Mouse (Mus musculus): ENCODE results near the gene Gm11596. TPM values are rescaled to one million over a fixed set of nuclear protein-coding genes. Genes with fewer than 3 reads are reported as not detected.
"Not testable (repeated sequence)": the region's sequence is repeated elsewhere in the genome, so short reads cannot be mapped to it uniquely, and the experiment has no call there.

The Gm11596 gene
- polyA plus RNA-seq (2015; fragmentation: Nextera tagmentation; extraction: Ambion mirVana): not detected in 2 replicates

- no peaks in the 10 kb centered on the region for H3K9me3 ChIP-seq
- no peak for ATAC-seq (replicated peaks)
- no peak within 1 kb of the TSS for H3K9ac ChIP-seq
- no peak within 1 kb of the TSS for H3K27ac ChIP-seq
- H3K4me2 ChIP-seq: no peak within 1 kb of the TSS
- no peak within 1 kb of the TSS for H3K4me3 ChIP-seq
- no peaks in the 10 kb centered on the region for H3K36me3 ChIP-seq (replicated peaks)
- 84% methylated on average over 2 of the region's 2 CpGs for WGBS
- H3K4me1 ChIP-seq: no peaks in the 10 kb centered on the region
- no peaks in the 10 kb centered on the region for H3K27me3 ChIP-seq (replicated peaks)
These were observed at the start of gene Gm11596 for GRCm38 (mm10) chr11:99793367-99793766. Gene Gm11596 (minus strand): TSS chr11:99793467.

GRCm38 (mm10) chr11:99842185-99842584 is 48.9 kb upstream of the Gm11596 start:
- Histone ChIP-seq H3K27me3 (replicated peaks) (no peaks in the 10 kb centered on the region), H3K9me3 (no peaks in the 10 kb centered on the region), H3K4me3 (no peak overlapping the region), H3K36me3 (replicated peaks) (no peaks in the 10 kb centered on the region), H3K9ac (no peak overlapping the region), H3K4me1 (no peaks in the 10 kb centered on the region), H3K4me2 (no peak overlapping the region), H3K27ac (no peak overlapping the region)
- WGBS: 57% methylated on average over 1 of the region's 1 CpGs
- no peak for ATAC-seq (replicated peaks)

GRCm38 (mm10) chr11:99837966-99838365 is 44.7 kb upstream of the Gm11596 start, which contains the start of gene 2300003K06Rik:
Gene 2300003K06Rik (minus strand): TSS chr11:99838066.
- no peaks in the 10 kb centered on the region for H3K4me1 ChIP-seq
- H3K9ac ChIP-seq: no peak within 1 kb of the TSS
- H3K4me2 ChIP-seq: no peak within 1 kb of the TSS
- H3K4me3 ChIP-seq: no peak within 1 kb of the TSS
- no peaks in the 10 kb centered on the region for H3K27me3 ChIP-seq (replicated peaks)
- no peaks in the 10 kb centered on the region for H3K36me3 ChIP-seq (replicated peaks)
- H3K27ac ChIP-seq: no peak within 1 kb of the TSS
- WGBS: 76% methylated on average over 1 of the region's 1 CpGs
- ATAC-seq (replicated peaks): no peak
- H3K9me3 ChIP-seq: no peaks in the 10 kb centered on the region

- not testable (repeated sequence) for ATAC-seq (replicated peaks); H3K4me2 ChIP-seq; H3K36me3 ChIP-seq (replicated peaks); H3K27ac ChIP-seq; H3K4me1 ChIP-seq; H3K9me3 ChIP-seq; H3K27me3 ChIP-seq (replicated peaks); H3K9ac ChIP-seq; H3K4me3 ChIP-seq
- WGBS: 90% methylated on average over 2 of the region's 2 CpGs
These were observed 22.3 kb upstream of the Gm11596 start, which contains the start of gene Gm11564 for GRCm38 (mm10) chr11:99815566-99815965. Gene Gm11564 (minus strand): TSS chr11:99815666.

GRCm38 (mm10) chr11:99809792-99810191 is 16.5 kb upstream of the Gm11596 start, which contains the start of gene Krtap4-13:
Gene Krtap4-13 (minus strand): TSS chr11:99809892.
- not testable (repeated sequence) for H3K4me3 ChIP-seq; H3K27me3 ChIP-seq (replicated peaks); H3K36me3 ChIP-seq (replicated peaks); H3K9me3 ChIP-seq; H3K4me1 ChIP-seq; H3K9ac ChIP-seq; ATAC-seq (replicated peaks); H3K27ac ChIP-seq; H3K4me2 ChIP-seq

- H3K9me3 ChIP-seq; H3K4me3 ChIP-seq; H3K36me3 ChIP-seq (replicated peaks); H3K9ac ChIP-seq; H3K4me1 ChIP-seq; H3K27me3 ChIP-seq (replicated peaks); H3K27ac ChIP-seq; H3K4me2 ChIP-seq; ATAC-seq (replicated peaks): not testable (repeated sequence)
- no CpG with 5 or more reads among the region's 1 CpGs for WGBS
These were observed 11.1 kb upstream of the Gm11596 start, which contains the start of gene Gm11554 for GRCm38 (mm10) chr11:99804346-99804745. Gene Gm11554 (minus strand): TSS chr11:99804446.

- WGBS: no CpG with 5 or more reads among the region's 1 CpGs
- not testable (repeated sequence) for H3K4me1 ChIP-seq; H3K27ac ChIP-seq; ATAC-seq (replicated peaks); H3K4me3 ChIP-seq; H3K9me3 ChIP-seq; H3K36me3 ChIP-seq (replicated peaks); H3K9ac ChIP-seq; H3K4me2 ChIP-seq; H3K27me3 ChIP-seq (replicated peaks)
These were observed 5.6 kb upstream of the Gm11596 start, which contains the start of gene Gm11569 for GRCm38 (mm10) chr11:99798832-99799231. Gene Gm11569 (minus strand): TSS chr11:99798932.

- H3K4me3 ChIP-seq; ATAC-seq (replicated peaks); H3K4me1 ChIP-seq; H3K4me2 ChIP-seq; H3K9me3 ChIP-seq; H3K27ac ChIP-seq; H3K9ac ChIP-seq; H3K27me3 ChIP-seq (replicated peaks); H3K36me3 ChIP-seq (replicated peaks): not testable (repeated sequence)
These were observed 8.4 kb downstream of the Gm11596 start, which contains the start of gene Krtap4-9 for GRCm38 (mm10) chr11:99784900-99785299. Gene Krtap4-9 (plus strand): TSS chr11:99785200.

- no peaks in the 10 kb centered on the region for H3K27me3 ChIP-seq (replicated peaks)
- no peak within 1 kb of the TSS for H3K4me3 ChIP-seq
- H3K9me3 ChIP-seq: no peaks in the 10 kb centered on the region
- H3K36me3 ChIP-seq (replicated peaks): no peaks in the 10 kb centered on the region
- H3K9ac ChIP-seq: no peak within 1 kb of the TSS
- 98% methylated on average over 2 of the region's 2 CpGs for WGBS
- H3K27ac ChIP-seq: no peak within 1 kb of the TSS
- no peak for ATAC-seq (replicated peaks)
- no peak within 1 kb of the TSS for H3K4me2 ChIP-seq
- no peaks in the 10 kb centered on the region for H3K4me1 ChIP-seq
These were observed 12.7 kb downstream of the Gm11596 start, which contains the start of gene Krtap4-8 for GRCm38 (mm10) chr11:99780604-99781003. Gene Krtap4-8 (minus strand): TSS chr11:99780704.

GRCm38 (mm10) chr11:99778401-99778800 is 14.9 kb downstream of the Gm11596 start:
- no peak overlapping the region for H3K4me3 ChIP-seq
- no peaks in the 10 kb centered on the region for H3K36me3 ChIP-seq (replicated peaks)
- no peak overlapping the region for H3K27ac ChIP-seq
- H3K9me3 ChIP-seq: no peaks in the 10 kb centered on the region
- H3K4me1 ChIP-seq: no peaks in the 10 kb centered on the region
- WGBS: 52% methylated on average over 7 of the region's 7 CpGs
- no peak for ATAC-seq (replicated peaks)
- no peaks in the 10 kb centered on the region for H3K27me3 ChIP-seq (replicated peaks)
- H3K9ac ChIP-seq: no peak overlapping the region
- no peak overlapping the region for H3K4me2 ChIP-seq

- H3K27ac ChIP-seq; H3K36me3 ChIP-seq (replicated peaks); H3K4me3 ChIP-seq; H3K4me2 ChIP-seq; H3K9me3 ChIP-seq; ATAC-seq (replicated peaks); H3K27me3 ChIP-seq (replicated peaks); H3K4me1 ChIP-seq; H3K9ac ChIP-seq: not testable (repeated sequence)
These were observed 20.5 kb downstream of the Gm11596 start, which contains the start of gene Gm11595 for GRCm38 (mm10) chr11:99772813-99773212. Gene Gm11595 (minus strand): TSS chr11:99772913.

- ATAC-seq (replicated peaks): no peak
- H3K27me3 ChIP-seq (replicated peaks): no peaks in the 10 kb centered on the region
- no peak overlapping the region for H3K9ac ChIP-seq
- WGBS: 77% methylated on average over 2 of the region's 2 CpGs
- H3K27ac ChIP-seq: no peak overlapping the region
- no peak overlapping the region for H3K4me2 ChIP-seq
- H3K9me3 ChIP-seq: no peaks in the 10 kb centered on the region
- H3K36me3 ChIP-seq (replicated peaks): no peaks in the 10 kb centered on the region
- H3K4me1 ChIP-seq: no peaks in the 10 kb centered on the region
- H3K4me3 ChIP-seq: no peak overlapping the region
These were observed 24.9 kb downstream of the Gm11596 start for GRCm38 (mm10) chr11:99768410-99768809.

- H3K4me3 ChIP-seq: no peak overlapping the region
- H3K4me2 ChIP-seq: no peak overlapping the region
- H3K27ac ChIP-seq: no peak overlapping the region
- no peak overlapping the region for H3K9ac ChIP-seq
- WGBS: 91% methylated on average over 1 of the region's 1 CpGs
- H3K9me3 ChIP-seq: no peaks in the 10 kb centered on the region
- no peak for ATAC-seq (replicated peaks)
- no peaks in the 10 kb centered on the region for H3K27me3 ChIP-seq (replicated peaks)
- H3K36me3 ChIP-seq (replicated peaks): no peaks in the 10 kb centered on the region
- no peaks in the 10 kb centered on the region for H3K4me1 ChIP-seq
These were observed 34.4 kb downstream of the Gm11596 start for GRCm38 (mm10) chr11:99758877-99759276.
